Mouse (Mus musculus): ENCODE results near the gene Nlrx1. TPM values are rescaled to one million over a fixed set of nuclear protein-coding genes. Genes with fewer than 3 reads are reported as not detected.

The Nlrx1 gene
- polyA plus RNA-seq, 1 experiment from 2014 or later = 1.9 TPM

Other genes starting within 250 kb of the Nlrx1 start
- not detected in 2 replicates for gene Thy1, start 225.2 kb downstream of the Nlrx1 start, polyA plus RNA-seq (2014; fragmentation: Nextera tagmentation; extraction: Ambion mirVana)
- 7.3 and 9.7 TPM in 2 replicates for gene Usp2, start 201.6 kb downstream of the Nlrx1 start, polyA plus RNA-seq (2014; fragmentation: Nextera tagmentation; extraction: Ambion mirVana)
- not detected in 2 replicates for gene Mfrp, start 166.9 kb downstream of the Nlrx1 start, polyA plus RNA-seq (2014; fragmentation: Nextera tagmentation; extraction: Ambion mirVana)
- 0.85 and 0.99 TPM in 2 replicates for gene C1qtnf5, start 161.4 kb downstream of the Nlrx1 start, polyA plus RNA-seq (2014; fragmentation: Nextera tagmentation; extraction: Ambion mirVana)
- 0.23 and 0.36 TPM in 2 replicates for gene Gm49380, start 155.1 kb downstream of the Nlrx1 start, polyA plus RNA-seq (2014; fragmentation: Nextera tagmentation; extraction: Ambion mirVana)
- gene Rnf26, start 155.1 kb downstream of the Nlrx1 start, polyA plus RNA-seq (2014; fragmentation: Nextera tagmentation; extraction: Ambion mirVana) = 49.5 and 56.4 TPM in 2 replicates
- gene Mcam, start 134.1 kb downstream of the Nlrx1 start, polyA plus RNA-seq (2014; fragmentation: Nextera tagmentation; extraction: Ambion mirVana) = 14.5 and 15.2 TPM in 2 replicates
- gene Cbl, start 34.5 kb downstream of the Nlrx1 start, polyA plus RNA-seq (2014; fragmentation: Nextera tagmentation; extraction: Ambion mirVana) = 20.9 and 22.2 TPM in 2 replicates
- not detected in 2 replicates for gene Ccdc153, start 27.9 kb downstream of the Nlrx1 start, polyA plus RNA-seq (2014; fragmentation: Nextera tagmentation; extraction: Ambion mirVana)
- 0.23 TPM in 1 of 2 replicates, not detected in the other for gene Pdzd3, start 17.1 kb downstream of the Nlrx1 start, polyA plus RNA-seq (2014; fragmentation: Nextera tagmentation; extraction: Ambion mirVana)
- gene Abcg4, start 20.0 kb upstream of the Nlrx1 start, polyA plus RNA-seq (2014; fragmentation: Nextera tagmentation; extraction: Ambion mirVana) = 3.2 and 4.8 TPM in 2 replicates
- 25.6 and 28.0 TPM in 2 replicates for gene Hinfp, start 37.1 kb upstream of the Nlrx1 start, polyA plus RNA-seq (2014; fragmentation: Nextera tagmentation; extraction: Ambion mirVana)
- gene C2cd2l, start 51.7 kb upstream of the Nlrx1 start, polyA plus RNA-seq (2014; fragmentation: Nextera tagmentation; extraction: Ambion mirVana) = 9.8 and 10.4 TPM in 2 replicates
- 41.8 and 48.9 TPM in 2 replicates for gene Dpagt1, start 57.4 kb upstream of the Nlrx1 start, polyA plus RNA-seq (2014; fragmentation: Nextera tagmentation; extraction: Ambion mirVana)
- gene H2afx, start 66.1 kb upstream of the Nlrx1 start, polyA plus RNA-seq (2014; fragmentation: Nextera tagmentation; extraction: Ambion mirVana) = 355 and 377 TPM in 2 replicates
- 147 and 158 TPM in 2 replicates for gene Hmbs, start 75.6 kb upstream of the Nlrx1 start, polyA plus RNA-seq (2014; fragmentation: Nextera tagmentation; extraction: Ambion mirVana)
- 32.0 and 32.4 TPM in 2 replicates for gene Vps11, start 93.1 kb upstream of the Nlrx1 start, polyA plus RNA-seq (2014; fragmentation: Nextera tagmentation; extraction: Ambion mirVana)
- 28.1 and 30.1 TPM in 2 replicates for gene Hyou1, start 110.9 kb upstream of the Nlrx1 start, polyA plus RNA-seq (2014; fragmentation: Nextera tagmentation; extraction: Ambion mirVana)
- gene Slc37a4, start 128.3 kb upstream of the Nlrx1 start, polyA plus RNA-seq (2014; fragmentation: Nextera tagmentation; extraction: Ambion mirVana) = 20.8 and 21.1 TPM in 2 replicates
- gene Rps25, start 138.5 kb upstream of the Nlrx1 start, polyA plus RNA-seq (2014; fragmentation: Nextera tagmentation; extraction: Ambion mirVana) = 1,710 and 1,826 TPM in 2 replicates
- 225 and 239 TPM in 2 replicates for gene Trappc4, start 139.0 kb upstream of the Nlrx1 start, polyA plus RNA-seq (2014; fragmentation: Nextera tagmentation; extraction: Ambion mirVana)
- gene Ccdc84, start 150.0 kb upstream of the Nlrx1 start, polyA plus RNA-seq (2014; fragmentation: Nextera tagmentation; extraction: Ambion mirVana) = 24.2 and 31.9 TPM in 2 replicates
- gene Foxr1, start 172.5 kb upstream of the Nlrx1 start, polyA plus RNA-seq (2014; fragmentation: Nextera tagmentation; extraction: Ambion mirVana) = not detected in 2 replicates
- gene Upk2, start 186.4 kb upstream of the Nlrx1 start, polyA plus RNA-seq (2014; fragmentation: Nextera tagmentation; extraction: Ambion mirVana) = not detected in 2 replicates
- 5.6 and 6.4 TPM in 2 replicates for gene Bcl9l, start 214.2 kb upstream of the Nlrx1 start, polyA plus RNA-seq (2014; fragmentation: Nextera tagmentation; extraction: Ambion mirVana)